ENCODE assay signal across 13 mouse cellular contexts in the genomic region with DNA sequence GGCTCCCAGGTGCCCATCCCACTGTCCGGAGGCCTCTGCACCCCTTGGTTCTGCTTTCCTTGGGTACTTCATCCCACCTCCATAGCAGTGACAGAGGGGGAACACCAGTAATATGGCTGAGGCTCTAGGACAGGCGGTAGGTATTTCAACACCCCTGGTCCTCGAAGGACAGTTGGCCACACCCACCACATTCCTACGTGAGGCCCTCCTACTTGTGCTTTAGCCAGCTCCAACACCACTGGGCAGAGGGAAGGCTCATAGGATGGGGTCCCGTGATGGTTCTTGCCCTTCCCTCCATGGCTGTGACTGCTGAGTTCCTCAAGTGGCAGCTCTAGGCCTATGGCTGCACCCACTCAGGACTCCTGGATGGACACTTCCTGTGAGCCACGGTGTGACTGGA. TPM values are rescaled to one million over a fixed set of nuclear protein-coding genes. Genes with fewer than 3 reads are reported as not detected.
DNase-seq lines count a peak whose midpoint lies in the region; ATAC-seq and TF ChIP-seq lines count a peak whose summit lies in the region.
"Had no signal": no experiment of that assay in that cellular context is flagged by ENCODE, and none has a peak within 500 bp of the region (broad histone marks: within the 10 kb centered on the region; RNA-seq: fewer than 3 reads in every experiment).

No protein-coding gene starts in this region.

- no peak for ATAC-seq in hindbrain, embryonic 11.5 days (ENCODE audit: low FRiP score)
- peak; percentile 1 for ATAC-seq in Patski

- WGBS in hindbrain, embryonic 10.5 days: 48% methylated on average over 6 of the region's 6 CpGs
- WGBS in hindbrain, embryonic 11.5 days: 45% methylated on average over 6 of the region's 6 CpGs

- in situ Hi-C loops in Patski (cut with MboI; ENCODE audit: low pct_unique_long_range_greater_than_20kb): no loop called here

- H3K27ac ChIP-seq in hindbrain, embryonic 10.5 days: peak overlapping the region; percentile 47; the same call in 1 of the 2 replicates
- H3K27ac ChIP-seq in hindbrain, embryonic 11.5 days (ENCODE audit: low read depth, low read length): no peak overlapping the region
- H3K27ac ChIP-seq: limb, embryonic 12.5 days had no signal

- no peak overlapping the region for H3K4me2 ChIP-seq in hindbrain, embryonic 11.5 days (replicated peaks; ENCODE audit: low read depth, low read length)
- H3K4me2 ChIP-seq: limb, embryonic 12.5 days had no signal

- POLR2A ChIA-PET in Patski (lab: Charles Lee): no interaction called here

- TF ChIP-seq CTCF in Patski (IDR thresholded peaks at IDR 0.05): no peak

- CTCF ChIA-PET in Patski (lab: Charles Lee): interaction anchor here (1.5 to 1.7 kb wide), 2 partner anchors 18 to 24 kb away, joined by 4 read pairs; no protein-coding TSS in a partner anchor

- no peak for DNase-seq in hindbrain, embryonic 10.5 days (ENCODE audit: low spot score)
- DNase-seq in hindbrain, embryonic 11.5 days (ENCODE audit: low spot score): no peak
- DNase-seq in Patski (ENCODE audit: low read depth, low spot score): no peak
- peak; percentile 32 for DNase-seq in embryo, embryonic 10.5 days (ENCODE audit: low spot score)
- peak; percentile 37 for DNase-seq in lung, postnatal 14 days
- DNase-seq in thymus, postnatal 4 days: no peak
- no peak for DNase-seq in cerebellum, adult 8-10 months
- DNase-seq: cerebellum, adult 2 months; heart, postnatal 10 days had no signal

- H3K27me3 ChIP-seq in hindbrain, embryonic 10.5 days (ENCODE audit: insufficient read depth, poor library complexity, severe bottlenecking): no peaks in the 10 kb centered on the region
- no peaks in the 10 kb centered on the region for H3K27me3 ChIP-seq in hindbrain, embryonic 11.5 days (ENCODE audit: control insufficient read depth, insufficient read depth, low read length)
- no peaks in the 10 kb centered on the region for H3K27me3 ChIP-seq in Patski
- H3K27me3 ChIP-seq: limb, embryonic 12.5 days had no signal

- H3K36me3 ChIP-seq in hindbrain, embryonic 10.5 days: peaks cover 17% of the 10 kb centered on the region
- H3K36me3 ChIP-seq in hindbrain, embryonic 11.5 days (ENCODE audit: control insufficient read depth, insufficient read depth, low read length): no peaks in the 10 kb centered on the region

- H3K4me3 ChIP-seq in hindbrain, embryonic 10.5 days: no peak overlapping the region
- no peak overlapping the region for H3K4me3 ChIP-seq in hindbrain, embryonic 11.5 days (ENCODE audit: low read depth, low read length)
- H3K4me3 ChIP-seq: limb, embryonic 12.5 days; myocyte had no signal

- peaks cover 41% of the 10 kb centered on the region for H3K4me1 ChIP-seq in hindbrain, embryonic 10.5 days (replicated peaks)
- no peaks in the 10 kb centered on the region for H3K4me1 ChIP-seq in hindbrain, embryonic 11.5 days (replicated peaks; ENCODE audit: control insufficient read depth, insufficient read depth, low read length)

- no peaks in the 10 kb centered on the region for H3K9me3 ChIP-seq in hindbrain, embryonic 10.5 days
- H3K9me3 ChIP-seq in hindbrain, embryonic 11.5 days (ENCODE audit: control insufficient read depth, low read length): no peaks in the 10 kb centered on the region
- H3K9me3 ChIP-seq: limb, embryonic 12.5 days had no signal

- no peak overlapping the region for H3K9ac ChIP-seq in hindbrain, embryonic 11.5 days (ENCODE audit: low read depth, low read length)
- H3K9ac ChIP-seq: limb, embryonic 12.5 days had no signal

RNA-seq across cellular contexts. Expression of a gene that starts 6.7 kb away (rescaled TPM):
- polyA plus RNA-seq in hindbrain, embryonic 10.5 days (2016; fragmentation: Nextera tagmentation; extraction: Ambion mirVana): 0.20 and 0.37 TPM in 2 replicates
- polyA plus RNA-seq in hindbrain, embryonic 11.5 days (2014; fragmentation: Nextera tagmentation; extraction: Ambion mirVana): 0.22 and 0.39 TPM in 2 replicates
- polyA plus RNA-seq in Patski (2021): 0.12 TPM
- polyA plus RNA-seq: intestine, embryonic 14.5 days had no signal

RNA-seq across cellular contexts. Expression of a gene that starts 19.9 kb away (rescaled TPM):
- polyA plus RNA-seq in hindbrain, embryonic 10.5 days (2016; fragmentation: Nextera tagmentation; extraction: Ambion mirVana): not detected in 2 replicates
- not detected in 2 replicates for polyA plus RNA-seq in hindbrain, embryonic 11.5 days (2014; fragmentation: Nextera tagmentation; extraction: Ambion mirVana)
- polyA plus RNA-seq in Patski (2021): not detected
- polyA plus RNA-seq: cerebellum, adult 2 months; intestine, embryonic 14.5 days; limb, embryonic 12.5 days; myocyte; stomach, embryonic 16.5 days had no signal

Comparison
In these comparisons a context has a peak if more than half of its experiments do, and no peak if none do; other contexts are left out.
1. DNase-seq: peak in embryo, embryonic 10.5 days (single experiment) and lung, postnatal 14 days (single experiment); none in hindbrain, embryonic 10.5 days (single experiment), hindbrain, embryonic 11.5 days (single experiment), Patski (single experiment), thymus, postnatal 4 days (single experiment) and cerebellum, adult 8-10 months (single experiment).